Mouse (Mus musculus) thymus, postnatal 25 days (tissue): ENCODE data around the gene Gjb3.

Experiments used
- DNase-seq: peaks from one replicate; pipeline ENCODE4 v3.0.0; 2022

Gjb3 gene

GRCm38 (mm10) chr4:127330181-127331100, at the start of gene Gjb3:
TSS of gene Gjb3 (minus strand) at chr4:127330844.
- no peak for DNase-seq

GRCm38 (mm10) chr4:127377344-127377743, 46.7 kb upstream of the Gjb3 start:
- DNase-seq: peak; percentile 35

DNA sequence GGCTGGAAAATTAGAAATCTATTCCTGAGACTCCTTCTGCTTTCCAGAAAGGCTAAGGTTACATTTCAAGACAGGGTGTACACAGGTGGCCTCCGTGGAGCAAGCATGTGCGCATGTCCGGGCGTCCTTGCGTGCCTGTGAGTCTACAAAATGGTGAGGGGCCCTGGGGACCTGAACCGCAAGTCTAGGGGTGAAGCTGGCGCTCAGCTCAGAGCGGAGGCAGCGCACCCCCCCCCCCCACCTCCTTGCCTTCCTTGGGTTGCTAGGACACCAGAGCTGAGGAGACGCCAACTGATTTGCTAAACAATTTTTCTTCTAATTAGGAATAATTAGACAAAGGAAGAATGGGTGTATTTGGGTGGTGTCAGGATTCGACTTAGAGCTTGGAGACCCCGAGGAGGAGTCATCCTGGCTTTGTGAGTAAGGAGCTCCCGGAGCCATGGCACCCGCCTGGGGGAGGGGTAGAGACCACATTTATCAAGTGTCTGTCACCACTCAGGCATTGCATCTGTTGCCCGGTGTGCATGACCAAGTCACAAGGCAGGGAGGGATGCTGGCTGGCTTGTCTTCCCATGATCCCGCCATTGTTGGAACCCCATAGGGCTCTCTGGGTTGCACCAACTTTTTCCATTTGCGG, 45.0 kb upstream of the Gjb3 start:
- no peak for DNase-seq

DNA sequence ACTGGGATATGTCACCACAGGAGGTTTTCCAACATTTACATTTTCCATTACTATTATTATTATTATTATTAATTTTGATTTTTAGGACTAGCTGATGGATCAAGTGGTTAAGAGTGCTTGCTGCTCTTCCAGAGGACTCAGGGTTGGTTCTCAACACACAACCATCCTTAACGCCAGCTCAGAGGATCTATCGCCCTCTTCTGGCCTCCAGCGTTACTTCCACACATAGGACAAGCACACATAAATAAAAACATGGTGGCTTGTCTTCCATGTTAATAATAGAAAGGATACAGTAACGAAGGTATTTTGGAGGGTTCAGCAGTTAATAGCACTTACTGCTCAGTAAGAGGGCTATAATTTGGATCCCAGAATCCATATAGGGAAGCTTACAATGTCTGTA, 44.0 kb upstream of the Gjb3 start:
- no peak for DNase-seq

DNA sequence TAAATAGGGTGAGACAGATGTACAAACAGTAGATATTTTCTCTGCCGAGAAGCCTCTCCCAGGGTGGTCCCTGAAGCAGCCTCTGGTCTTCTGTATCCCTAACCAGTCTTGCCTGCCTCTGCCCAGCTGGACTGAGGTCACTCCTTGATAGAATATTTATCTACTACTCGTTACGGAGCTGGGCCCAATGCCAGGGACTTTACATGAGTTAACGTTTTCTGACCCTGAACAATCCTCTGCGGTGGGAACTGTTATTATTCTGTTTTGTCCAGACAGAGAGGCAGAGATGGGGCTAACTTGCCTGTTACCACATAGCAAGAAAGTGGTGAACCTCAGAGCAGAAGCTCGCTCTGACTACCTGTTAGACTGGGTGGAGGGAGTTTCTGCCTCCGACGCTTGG, 42.8 kb upstream of the Gjb3 start:
- no peak for DNase-seq

DNA sequence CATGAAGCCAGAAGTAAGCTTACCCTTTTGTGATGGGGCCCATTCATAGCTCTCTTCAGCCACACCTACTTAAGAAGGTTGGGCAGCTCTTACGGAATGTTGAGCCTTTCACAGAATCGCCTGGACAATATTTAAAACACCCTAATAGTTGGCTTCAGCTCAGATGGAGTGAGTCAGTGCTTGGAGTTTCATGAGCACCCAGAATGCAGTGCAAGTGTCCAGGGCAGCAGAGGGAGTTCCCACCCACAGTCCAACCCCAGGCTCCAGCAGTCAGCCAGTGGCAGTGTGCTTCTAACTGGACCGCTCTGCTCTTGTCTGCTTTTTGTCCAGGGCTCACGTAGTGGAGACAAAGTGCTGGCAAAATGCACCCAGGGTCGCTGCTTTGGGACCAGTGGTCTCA, 40.9 kb upstream of the Gjb3 start:
- no peak for DNase-seq

DNA sequence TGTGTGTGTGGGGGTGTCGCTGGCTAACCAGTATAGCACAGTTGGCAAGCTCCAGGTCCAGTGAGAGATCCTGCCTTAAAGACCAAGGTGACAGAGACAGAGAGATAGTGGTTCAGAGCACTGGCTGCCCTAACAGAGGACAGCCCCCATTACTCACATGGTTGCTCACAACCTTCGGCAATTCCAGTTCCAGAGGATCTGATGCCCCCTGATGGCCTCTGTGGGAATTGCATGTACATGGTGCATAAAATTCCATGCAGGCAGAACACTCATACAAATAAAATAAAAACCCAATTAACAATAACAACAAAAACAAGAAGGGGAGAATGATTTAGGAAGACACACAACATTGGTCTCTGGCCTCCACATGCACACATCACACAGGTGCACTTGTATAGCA, 39.8 kb upstream of the Gjb3 start:
- no peak for DNase-seq

GRCm38 (mm10) chr4:127368379-127368973, 37.8 kb upstream of the Gjb3 start:
- DNase-seq: peak; percentile 53

DNA sequence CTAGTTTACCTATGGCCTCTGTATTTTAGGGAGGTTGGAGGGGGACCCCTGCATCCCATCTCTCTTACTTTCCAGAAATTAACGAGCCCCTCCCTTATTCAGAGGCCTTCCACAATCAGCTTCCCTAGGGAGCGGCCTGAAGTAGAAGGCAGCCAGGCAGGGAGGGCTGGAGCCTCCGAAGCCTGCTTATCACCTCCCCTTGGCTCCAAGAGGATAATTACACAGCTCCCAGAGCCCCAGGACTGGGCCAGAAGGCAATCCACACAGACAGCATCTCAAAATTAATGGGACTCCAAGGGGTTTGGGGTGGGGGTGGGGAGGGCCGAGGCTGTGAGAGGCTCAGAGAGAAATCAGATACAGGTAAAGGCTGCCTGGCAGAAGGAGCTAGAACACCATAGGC, 35.2 kb upstream of the Gjb3 start:
- no peak for DNase-seq

DNA sequence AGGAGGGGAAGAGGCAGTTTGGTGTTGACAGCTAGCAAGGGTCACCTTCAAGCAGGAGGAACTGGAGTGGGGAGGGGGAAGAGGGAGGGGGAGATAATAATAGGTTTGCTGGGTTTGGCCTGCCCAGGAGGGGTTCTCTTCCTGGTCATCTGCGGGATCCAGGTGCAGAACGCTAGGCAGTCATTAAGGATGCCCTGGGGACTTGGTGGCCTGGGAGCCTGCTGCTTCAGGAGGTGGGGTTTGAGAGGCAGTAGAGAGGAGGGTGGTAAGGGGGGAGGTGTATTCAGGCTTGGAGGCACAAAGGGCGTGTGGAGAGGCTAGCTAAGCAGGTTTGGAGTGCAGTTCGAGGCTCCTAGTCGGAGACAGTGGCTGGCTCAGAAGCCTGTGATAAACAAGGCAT, 34.8 kb upstream of the Gjb3 start:
- no peak for DNase-seq

GRCm38 (mm10) chr4:127364431-127364830, 33.8 kb upstream of the Gjb3 start:
- no peak for DNase-seq

- no peak for DNase-seq
Observed at GRCm38 (mm10) chr4:127363331-127363730, 32.7 kb upstream of the Gjb3 start.

DNA sequence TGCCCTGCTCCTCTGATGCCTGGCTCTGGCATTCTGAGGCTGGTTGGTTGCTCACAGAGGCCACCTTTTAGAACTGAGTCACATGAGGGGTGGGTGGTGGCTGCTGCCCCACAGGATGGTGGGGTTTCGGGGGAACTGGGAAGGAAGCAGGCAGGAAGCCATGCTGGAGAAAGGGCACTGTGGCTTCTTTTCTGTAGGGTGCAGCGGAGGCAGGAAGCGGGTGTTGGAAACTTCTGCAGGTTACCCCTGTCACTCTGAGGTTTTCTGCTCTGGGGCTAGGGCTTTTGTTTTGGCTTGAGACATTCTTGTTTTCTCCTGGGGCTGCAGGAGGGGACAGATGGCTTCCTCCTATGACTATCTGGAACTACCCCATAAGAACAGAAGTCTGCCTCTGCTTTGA, 31.9 kb upstream of the Gjb3 start:
- DNase-seq: no peak

GRCm38 (mm10) chr4:127358018-127358417, 27.4 kb upstream of the Gjb3 start, which contains the start of gene Gjb5:
TSS of gene Gjb5 (minus strand) at chr4:127358181.
- no peak for DNase-seq

- DNase-seq: no peak
Observed at GRCm38 (mm10) chr4:127354506-127355485, 24.2 kb upstream of the Gjb3 start.

DNA sequence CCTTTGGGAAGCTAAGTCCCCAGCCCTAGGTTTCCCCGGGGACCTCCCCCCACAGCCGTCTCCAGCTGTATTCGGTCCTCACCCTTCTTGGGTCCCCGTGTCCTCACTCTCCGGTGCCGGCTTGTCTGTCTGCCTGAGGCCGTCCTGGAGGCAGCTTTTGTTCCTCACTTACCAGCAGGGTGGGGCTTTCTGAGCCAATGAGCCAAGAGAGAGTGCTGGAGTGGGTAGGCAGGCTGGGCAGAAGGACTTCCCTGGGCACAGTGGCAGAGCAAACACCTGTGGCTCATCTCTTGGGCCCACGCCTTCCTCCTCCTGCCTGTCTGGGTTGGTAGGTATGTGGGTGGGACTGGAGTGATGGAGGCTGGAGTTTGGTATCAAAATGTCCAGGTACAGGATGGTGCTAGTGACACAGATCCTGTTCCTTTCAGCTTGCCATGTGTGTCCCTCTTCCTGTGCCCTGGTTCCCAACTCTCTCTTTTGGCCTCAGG, 23.4 kb upstream of the Gjb3 start, which contains the start of gene Gjb4:
TSS of gene Gjb4 (minus strand) at position 131 of the 488 bp plus-strand sequence.
- DNase-seq: no peak

GRCm38 (mm10) chr4:127352594-127352993, 21.9 kb upstream of the Gjb3 start:
- DNase-seq: no peak

DNA sequence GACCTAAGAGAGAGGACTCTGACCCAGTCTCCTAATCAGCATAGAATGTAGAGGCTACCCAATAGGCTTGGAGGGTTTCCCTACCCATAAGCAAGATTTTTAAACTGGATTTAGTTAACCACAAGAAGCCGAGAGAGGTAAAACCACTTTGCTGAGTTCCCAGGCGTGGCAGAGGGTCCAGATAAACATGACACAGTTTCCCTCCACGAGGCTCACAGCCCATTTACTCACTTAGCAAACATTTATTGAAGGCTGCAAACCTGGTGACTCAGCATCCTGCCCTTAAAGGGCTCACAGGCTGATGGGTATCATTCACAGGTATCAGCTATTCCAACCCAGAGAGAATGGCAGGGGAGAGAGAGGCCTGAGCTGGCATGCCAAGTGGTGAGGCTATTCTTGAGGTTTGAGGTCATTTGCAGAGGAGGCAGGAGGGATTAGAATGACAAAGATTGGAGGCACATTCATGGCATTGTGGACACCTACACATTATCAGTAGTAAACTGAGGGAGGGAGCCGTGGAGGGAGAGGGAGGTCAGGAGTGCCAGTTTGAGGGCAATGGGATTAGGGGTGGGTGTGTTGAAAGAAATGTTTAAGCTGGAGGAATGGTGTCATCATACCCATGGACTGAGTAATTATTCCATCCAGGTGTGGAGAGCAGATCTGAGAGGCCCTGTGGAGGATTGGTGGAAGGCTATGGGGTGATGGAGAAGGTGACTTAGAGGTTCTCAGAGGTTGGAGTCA, 19.1 kb upstream of the Gjb3 start:
- no peak for DNase-seq

GRCm38 (mm10) chr4:127345000-127345399, 14.4 kb upstream of the Gjb3 start:
- DNase-seq: no peak

GRCm38 (mm10) chr4:127341372-127341771, 10.7 kb upstream of the Gjb3 start:
- no peak for DNase-seq

GRCm38 (mm10) chr4:127337668-127338067, 7.0 kb upstream of the Gjb3 start:
- no peak for DNase-seq
